ENCODE assay signal across 8 mouse cellular contexts in the genomic region with DNA sequence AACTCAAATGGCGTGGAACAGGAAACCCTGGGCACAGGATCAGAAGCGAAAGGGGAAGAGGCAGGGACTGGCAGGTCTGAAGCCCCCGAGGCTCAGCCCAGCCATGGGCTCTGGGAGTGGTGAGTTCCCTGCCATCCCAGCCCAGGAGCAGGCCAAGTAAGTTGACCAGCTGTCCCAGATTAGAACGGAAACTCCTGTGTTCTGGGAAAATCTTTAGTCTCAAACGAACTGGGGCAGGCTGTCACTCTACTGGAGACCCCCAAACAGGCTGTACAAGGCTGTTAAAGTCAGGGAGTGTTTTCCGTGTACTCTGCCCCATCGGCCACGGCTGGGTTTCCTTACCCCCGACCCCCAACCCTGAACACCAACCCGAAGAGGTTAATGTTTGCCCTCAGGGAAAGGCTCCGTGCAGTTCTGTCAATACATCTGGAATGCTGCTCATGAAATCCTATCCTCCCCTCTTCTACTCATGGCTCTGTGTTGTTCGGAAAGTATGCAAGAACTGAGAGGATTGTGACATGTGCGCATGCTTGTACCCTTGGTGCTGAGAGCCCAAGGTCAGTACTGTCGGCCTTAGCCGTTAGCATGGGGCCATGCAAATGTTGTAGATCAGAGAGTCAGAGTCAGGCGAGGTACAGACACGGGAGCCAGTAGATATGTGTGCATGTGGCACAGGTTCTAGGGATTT.
DNase-seq lines count a peak whose midpoint lies in the region; ATAC-seq lines count a peak whose summit lies in the region.

No protein-coding gene starts in this region.

- no peak overlapping the region for H3K4me3 ChIP-seq in heart, embryonic 13.5 days

- 0 out of 2 replicates have a peak, but pooled peaks have one; percentile 43 for ATAC-seq in heart, embryonic 13.5 days (ENCODE audit: extremely low read depth, insufficient number of reproducible peaks, low FRiP score, low TSS enrichment)
- ATAC-seq in granulocyte monocyte progenitor cell, adult 5-6 weeks (replicated peaks; ENCODE audit: poor library complexity, severe bottlenecking): peak; percentile 52; the same call in 1 of the 2 replicates
- ATAC-seq in activated CD4-positive, CD25-positive, alpha-beta regulatory T cell, adult 4 months: no peak

- intact Hi-C loops in heart, postnatal 25 days (cut with DNase I): no loop called here

- H3K4me2 ChIP-seq in heart, embryonic 13.5 days: no peak overlapping the region

- H3K36me3 ChIP-seq in heart, embryonic 13.5 days: no peaks in the 10 kb centered on the region

- no peak overlapping the region; the same call in 1 of the 2 replicates for H3K9ac ChIP-seq in heart, embryonic 13.5 days

- DNase-seq in heart, postnatal 25 days (ENCODE audit: low spot score): no peak
- peak; percentile 40 for DNase-seq in lung, postnatal 36 days
- DNase-seq in lung, postnatal 14 days: no peak
- DNase-seq in yolk sac, embryonic 10.5 days (ENCODE audit: low spot score): peak; percentile 47
- DNase-seq in cerebellum, postnatal 10 days: no peak

- 45% methylated on average over 17 of the region's 17 CpGs for WGBS in heart, embryonic 13.5 days

- H3K27me3 ChIP-seq in heart, embryonic 13.5 days (replicated peaks): no peaks in the 10 kb centered on the region

- H3K9me3 ChIP-seq in heart, embryonic 13.5 days: no peaks in the 10 kb centered on the region

- H3K27ac ChIP-seq in heart, embryonic 13.5 days (replicated peaks): peak overlapping the region; percentile 87

- peaks cover 70% of the 10 kb centered on the region for H3K4me1 ChIP-seq in heart, embryonic 13.5 days

Comparison
In these comparisons a context has a peak if more than half of its experiments do, and no peak if none do; other contexts are left out.
1. DNase-seq: peak in lung, postnatal 36 days (single experiment) and yolk sac, embryonic 10.5 days (single experiment); none in heart, postnatal 25 days (single experiment), lung, postnatal 14 days (single experiment) and cerebellum, postnatal 10 days (0 of 2).